Mouse (Mus musculus) stomach, embryonic 14.5 days (tissue): ENCODE results near the gene Has3. TPM values are rescaled to one million over a fixed set of nuclear protein-coding genes. Genes with fewer than 3 reads are reported as not detected.
"Not testable (repeated sequence)": the region's sequence is repeated elsewhere in the genome, so short reads cannot be mapped to it uniquely, and the experiment has no call there.

Experiments used
- ATAC-seq: fragments of 200-750 bp; cut with Nextera tagmentation; 2 replicates; pipeline ENCODE4 v1.8.0; 2017; ENCODE audit warnings: low read depth, moderate TSS enrichment; ENCODE audit not compliant: insufficient number of reproducible peaks, insufficient read depth, low FRiP score
- H3K27ac ChIP-seq: fragments of 300-500 bp; sonication (generic); 2 replicates; pipeline ENCODE4 v1.5.1; 2014; ENCODE audit warnings: mild to moderate bottlenecking, low read length, moderate library complexity, mixed read lengths
- H3K27me3 ChIP-seq: fragments of 300-500 bp; sonication (generic); 2 replicates; pipeline ENCODE4 v1.6.1; 2014; ENCODE audit warnings: low read length, control low read depth, mixed read lengths; ENCODE audit not compliant: control insufficient read depth, insufficient read depth
- H3K36me3 ChIP-seq: fragments of 300-500 bp; sonication (generic); 2 replicates; pipeline ENCODE4 v1.6.1; 2014; ENCODE audit warnings: mild to moderate bottlenecking, control low read depth, low read length, moderate library complexity, mixed read lengths; ENCODE audit not compliant: control insufficient read depth, insufficient read depth
- H3K4me1 ChIP-seq: fragments of 300-500 bp; sonication (generic); 2 replicates; pipeline ENCODE4 v1.6.1; 2014; ENCODE audit warnings: low read length, control low read depth, mixed read lengths; ENCODE audit not compliant: control insufficient read depth, insufficient read depth
- H3K4me2 ChIP-seq: fragments of 300-500 bp; sonication (generic); replicated peaks from 2 replicates; pipeline ENCODE4 v1.6.1; 2014; ENCODE audit warnings: low read depth, low read length, control low read depth
- H3K4me3 ChIP-seq: fragments of 300-500 bp; sonication (generic); 2 replicates; pipeline ENCODE4 v1.5.1; 2014; ENCODE audit warnings: low read depth, low read length, control low read depth
- H3K9ac ChIP-seq: fragments of 300-500 bp; sonication (generic); replicated peaks from 2 replicates; pipeline ENCODE4 v1.6.1; 2014; ENCODE audit warnings: low read depth, mild to moderate bottlenecking, control low read depth, low read length, moderate library complexity, mixed read lengths
- H3K9me3 ChIP-seq: fragments of 300-500 bp; sonication (generic); 2 replicates; pipeline ENCODE4 v1.6.1; 2016; ENCODE audit warnings: low read depth, low read length, control low read depth; ENCODE audit not compliant: control insufficient read depth
- WGBS: fragments of 180-500 bp; shearing (Covaris S2); extraction: QIAGEN DNeasy Blood & Tissue Kit; methylation state at CpG from one replicate; pipeline ENCODE4 v1.1.7; 2014; 5-methylcytosine and 5-hydroxymethylcytosine counted together
- polyA plus RNA-seq: library from polyadenylated mRNA; unstranded; fragments of >200 nt; fragmentation: Nextera tagmentation; extraction: Ambion mirVana; gene quantifications from 2 replicates; pipeline ENCODE4 v1.2.1, GENCODE M21; 2014

Has3 gene
- polyA plus RNA-seq, 1 experiment from 2014 or later, result 0.54 TPM

DNA sequence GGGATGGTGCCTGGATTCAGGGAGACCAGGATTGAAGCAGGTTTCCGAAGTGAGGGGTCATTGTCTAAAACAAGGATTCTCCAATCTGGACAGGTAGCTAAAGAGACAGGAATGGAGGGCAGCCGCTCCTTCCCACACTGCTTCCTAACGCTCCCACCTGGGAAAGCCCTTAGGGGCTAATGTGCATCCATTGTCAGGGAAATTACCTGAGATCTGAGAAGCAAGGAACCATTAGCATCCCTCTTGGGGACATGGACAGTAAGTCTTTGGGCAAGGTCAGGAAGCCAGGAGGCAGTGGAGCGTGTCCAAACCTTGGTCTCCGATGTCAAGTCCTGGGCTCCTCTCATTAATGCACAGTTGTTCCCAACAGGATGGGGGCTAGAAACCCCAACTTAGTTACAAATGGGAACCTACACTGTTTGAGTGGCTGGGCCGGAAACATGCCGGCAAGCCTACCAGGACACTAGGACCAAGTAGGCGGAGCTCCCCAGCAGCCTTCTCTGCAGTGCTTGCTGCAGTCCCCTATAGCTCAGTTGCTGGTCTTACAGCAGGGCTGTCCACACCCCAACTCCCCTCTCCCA is 2.5 kb downstream of the Has3 start:
- ATAC-seq, result no peak
- Histone ChIP-seq H3K9me3 (no peaks in the 10 kb centered on the region), H3K36me3 (peaks cover 13% of the 10 kb centered on the region; the same call in 1 of the 2 replicates), H3K9ac (no peak overlapping the region), H3K27me3 (peaks cover 3% of the 10 kb centered on the region; the same call in 1 of the 2 replicates), H3K27ac (no peak overlapping the region), H3K4me3 (peak overlapping the region; percentile 52), H3K4me2 (peak overlapping the region; percentile 99), H3K4me1 (peaks cover 19% of the 10 kb centered on the region; the same call in 1 of the 2 replicates)
- 15% methylated on average over 8 of the region's 8 CpGs for WGBS

DNA sequence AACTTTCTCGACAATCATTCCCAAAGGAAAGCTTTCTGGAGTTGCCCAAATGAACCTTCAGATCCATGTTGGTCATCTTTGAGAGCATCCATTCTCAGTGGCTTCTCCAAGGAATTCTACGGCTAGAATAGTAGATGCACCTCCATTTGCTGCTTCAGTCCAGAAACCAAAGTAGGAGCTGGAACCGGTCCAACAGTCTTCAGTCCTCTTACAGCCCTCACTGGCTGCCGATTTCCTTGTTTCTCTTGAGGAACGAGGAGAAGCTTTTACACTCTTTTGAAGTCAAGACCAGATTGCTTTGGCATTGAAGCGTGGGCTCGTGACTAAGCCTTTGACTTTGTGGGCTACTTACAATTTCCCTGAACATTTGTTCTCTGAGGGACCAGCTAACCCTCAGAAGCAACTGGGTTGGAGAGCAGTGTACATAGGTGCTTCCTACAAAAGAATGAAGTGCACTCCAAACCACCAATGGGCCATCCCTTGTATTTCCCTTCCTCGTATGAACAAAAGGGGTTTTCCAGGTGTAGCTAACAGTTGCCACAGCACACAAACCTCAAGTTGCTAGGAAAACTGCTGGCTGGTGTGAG is 10.2 kb downstream of the Has3 start:
- H3K4me1 ChIP-seq, result no peaks in the 10 kb centered on the region
- H3K27me3 ChIP-seq, result no peaks in the 10 kb centered on the region
- H3K9me3 ChIP-seq, result no peaks in the 10 kb centered on the region
- no peak overlapping the region for H3K4me2 ChIP-seq
- no peak overlapping the region for H3K9ac ChIP-seq
- no peak overlapping the region for H3K4me3 ChIP-seq
- no peak overlapping the region for H3K27ac ChIP-seq
- WGBS, result 84% methylated on average over 8 of the region's 8 CpGs
- H3K36me3 ChIP-seq, result peaks cover 62% of the 10 kb centered on the region
- no peak for ATAC-seq

DNA sequence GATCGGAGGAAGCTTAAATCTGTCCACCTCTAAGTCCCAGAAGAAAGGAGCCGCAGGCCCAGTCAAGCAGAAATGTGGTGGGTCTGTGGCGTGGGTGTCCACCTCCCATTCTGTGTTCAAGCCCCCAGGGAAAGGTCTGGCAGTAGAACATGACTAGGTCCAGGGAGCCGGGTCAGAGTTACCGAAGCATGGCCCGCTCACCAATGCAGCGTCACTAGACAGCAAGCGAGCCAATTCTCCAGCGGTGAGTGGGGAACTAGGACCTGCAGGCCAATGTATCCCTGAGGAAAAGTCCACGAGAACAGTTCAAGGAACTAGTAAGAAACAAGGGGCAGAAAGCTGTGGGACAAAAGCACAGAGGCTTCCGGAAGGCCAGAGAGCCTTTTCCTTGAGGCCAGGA is 14.1 kb downstream of the Has3 start:
- H3K36me3 ChIP-seq, result peaks cover 70% of the 10 kb centered on the region
- WGBS, result 98% methylated on average over 11 of the region's 11 CpGs
- H3K9ac ChIP-seq, H3K27me3 ChIP-seq, ATAC-seq, H3K4me2 ChIP-seq, H3K4me3 ChIP-seq, H3K4me1 ChIP-seq, H3K27ac ChIP-seq, H3K9me3 ChIP-seq: not testable (repeated sequence)

DNA sequence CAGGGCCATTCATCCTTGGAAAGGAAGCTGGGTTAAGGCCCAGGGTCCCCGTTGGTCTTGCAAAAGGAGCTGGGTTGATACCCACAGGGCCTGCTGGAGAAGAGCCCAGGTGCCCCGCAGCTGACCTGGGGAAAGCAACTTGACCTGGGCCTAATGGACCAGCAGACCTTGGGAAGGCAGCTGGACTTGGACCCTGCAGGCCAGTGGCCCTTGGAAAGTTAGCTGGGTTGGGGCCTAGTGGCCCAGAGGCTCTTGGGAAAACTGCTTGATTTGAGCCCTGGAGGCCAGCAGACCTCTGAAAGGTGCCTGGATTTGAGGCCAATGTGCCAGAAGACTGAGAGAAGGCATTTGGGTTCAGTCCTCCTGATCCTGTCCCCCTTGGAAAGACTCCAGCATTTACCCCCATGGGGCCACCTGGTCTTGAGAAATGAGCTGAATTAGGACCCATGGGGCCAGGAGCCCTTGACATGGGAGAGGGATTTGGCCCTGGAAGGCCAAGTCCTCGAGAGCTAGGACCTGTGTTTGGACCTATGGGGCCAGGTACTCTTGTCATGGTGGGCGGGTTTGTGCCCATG is 14.9 kb downstream of the Has3 start:
- H3K9ac ChIP-seq, H3K9me3 ChIP-seq, H3K4me1 ChIP-seq, H3K4me2 ChIP-seq, H3K27me3 ChIP-seq, H3K4me3 ChIP-seq, ATAC-seq, H3K27ac ChIP-seq: not testable (repeated sequence)
- peaks cover 62% of the 10 kb centered on the region for H3K36me3 ChIP-seq
- WGBS, result 93% methylated on average over 4 of the region's 4 CpGs

DNA sequence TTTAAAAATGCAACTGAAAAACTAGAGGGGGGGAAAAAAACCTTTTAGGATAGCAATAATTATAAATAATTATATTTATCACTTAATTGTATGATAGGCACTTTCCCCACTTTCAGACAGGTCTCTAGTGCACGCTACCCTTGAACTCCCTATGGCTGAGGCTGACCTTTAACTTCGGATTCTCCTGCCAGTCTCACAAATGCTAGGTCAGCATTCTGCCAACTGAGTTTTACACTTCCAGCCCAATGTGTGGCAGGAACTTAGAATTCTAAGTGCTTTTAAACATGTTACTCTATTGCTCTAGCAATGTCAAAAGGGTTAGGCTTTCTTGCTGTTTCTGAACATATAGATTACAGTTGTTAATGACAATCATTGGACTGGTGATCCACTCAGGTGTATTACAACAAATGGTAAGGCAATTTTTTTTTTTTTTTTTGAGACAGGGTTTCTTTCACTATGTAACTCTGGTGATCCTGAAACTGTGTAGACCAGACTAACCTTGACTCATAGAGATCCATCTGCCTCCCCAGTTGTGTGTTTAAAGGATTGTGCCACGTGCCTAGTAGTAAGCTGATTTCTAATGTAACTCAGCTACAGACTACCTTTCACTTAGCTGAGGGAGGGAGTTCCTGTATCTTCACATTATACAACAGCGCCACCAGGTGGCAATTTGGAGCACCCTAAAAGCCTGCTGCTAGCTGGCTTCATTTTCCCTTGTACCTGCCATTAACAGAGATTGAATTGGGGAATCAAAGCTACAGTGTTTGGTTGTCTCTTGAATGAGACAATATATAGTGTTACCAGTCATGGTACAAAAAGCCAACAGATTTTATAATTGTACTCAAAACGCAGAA is 17.5 kb downstream of the Has3 start:
- H3K27me3 ChIP-seq, result no peaks in the 10 kb centered on the region
- peaks cover 43% of the 10 kb centered on the region for H3K36me3 ChIP-seq
- H3K4me3 ChIP-seq, result no peak overlapping the region
- H3K4me2 ChIP-seq, result no peak overlapping the region
- peaks cover 12% of the 10 kb centered on the region; the same call in 1 of the 2 replicates for H3K4me1 ChIP-seq
- H3K9me3 ChIP-seq, result no peaks in the 10 kb centered on the region
- H3K27ac ChIP-seq, result no peak overlapping the region
- WGBS, result 45% methylated on average over 5 of the region's 5 CpGs
- no peak overlapping the region for H3K9ac ChIP-seq
- ATAC-seq, result peak; percentile 80; the same call in 1 of the 2 replicates

DNA sequence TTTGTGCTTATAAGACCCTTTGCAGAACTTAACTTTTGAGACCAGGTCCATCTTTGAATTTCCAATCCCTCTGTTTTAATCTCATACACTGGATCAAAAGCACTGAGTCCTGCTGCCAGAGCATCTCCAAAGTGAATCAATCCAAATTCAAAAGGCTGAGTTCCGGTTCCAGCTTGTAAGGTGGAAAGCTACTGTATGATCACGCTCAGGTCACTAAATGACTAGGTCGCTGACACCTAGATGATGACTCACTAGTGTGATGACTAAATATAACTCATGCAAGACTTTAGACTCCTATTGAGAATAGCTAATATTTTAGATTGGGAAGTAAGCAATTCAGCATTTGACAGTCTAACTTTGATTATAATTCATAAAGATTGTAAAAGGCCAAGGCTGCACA is 18.8 kb downstream of the Has3 start:
- 80% methylated on average over 3 of the region's 3 CpGs for WGBS
- Histone ChIP-seq H3K9ac (no peak overlapping the region), H3K4me2 (no peak overlapping the region), H3K36me3 (peaks cover 32% of the 10 kb centered on the region), H3K4me1 (peaks cover 12% of the 10 kb centered on the region; the same call in 1 of the 2 replicates), H3K27me3 (no peaks in the 10 kb centered on the region), H3K27ac (no peak overlapping the region), H3K9me3 (no peaks in the 10 kb centered on the region), H3K4me3 (no peak overlapping the region)
- ATAC-seq, result no peak

DNA sequence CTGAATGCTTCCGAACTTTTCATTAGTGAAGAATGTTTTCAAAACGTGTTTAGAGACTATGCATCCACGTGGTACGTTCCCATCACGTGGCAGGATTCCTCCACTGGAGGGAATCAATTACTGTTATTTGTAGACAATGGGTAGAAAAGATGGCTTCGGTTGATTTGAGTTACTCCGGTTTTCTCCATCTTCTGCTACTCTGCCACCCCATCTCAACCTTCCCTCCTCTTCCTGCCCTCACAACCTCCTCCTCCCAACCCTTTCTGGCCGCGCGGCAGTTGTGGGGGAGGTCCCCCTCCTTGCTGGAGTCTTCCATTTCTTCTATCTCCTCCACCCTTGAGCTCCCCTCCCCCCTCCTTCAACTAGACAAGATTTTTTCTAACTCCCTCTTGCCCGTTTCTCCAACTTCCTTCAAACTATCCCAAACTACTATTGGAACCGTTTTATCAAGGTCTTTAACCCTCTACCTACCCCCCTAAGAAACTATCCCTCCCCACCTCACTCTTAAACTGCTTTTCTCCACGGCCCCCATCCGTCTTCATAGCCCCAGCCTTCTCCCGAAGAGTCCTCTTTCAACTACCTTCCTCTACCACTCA is 22.3 kb downstream of the Has3 start:
- WGBS, result under 1% methylated on average over 15 of the region's 15 CpGs
- Histone ChIP-seq H3K4me2 (peak overlapping the region; percentile 62), H3K9ac (peak overlapping the region; percentile 82), H3K27me3 (no peaks in the 10 kb centered on the region), H3K4me3 (peak overlapping the region; percentile 63), H3K9me3 (no peaks in the 10 kb centered on the region), H3K36me3 (peaks cover 14% of the 10 kb centered on the region; the same call in 1 of the 2 replicates), H3K4me1 (peaks cover 21% of the 10 kb centered on the region; the same call in 1 of the 2 replicates), H3K27ac (peak overlapping the region; percentile 94)
- no peak for ATAC-seq
